Mouse (Mus musculus): Measurements from ENCODE around the gene RPS10-NUDT3. TPM values are rescaled to one million over a fixed set of nuclear protein-coding genes. Genes with fewer than 3 reads are reported as not detected.

RPS10-NUDT3 gene
- polyA plus RNA-seq, 1 experiment from 2014 or later = not detected

DNA sequence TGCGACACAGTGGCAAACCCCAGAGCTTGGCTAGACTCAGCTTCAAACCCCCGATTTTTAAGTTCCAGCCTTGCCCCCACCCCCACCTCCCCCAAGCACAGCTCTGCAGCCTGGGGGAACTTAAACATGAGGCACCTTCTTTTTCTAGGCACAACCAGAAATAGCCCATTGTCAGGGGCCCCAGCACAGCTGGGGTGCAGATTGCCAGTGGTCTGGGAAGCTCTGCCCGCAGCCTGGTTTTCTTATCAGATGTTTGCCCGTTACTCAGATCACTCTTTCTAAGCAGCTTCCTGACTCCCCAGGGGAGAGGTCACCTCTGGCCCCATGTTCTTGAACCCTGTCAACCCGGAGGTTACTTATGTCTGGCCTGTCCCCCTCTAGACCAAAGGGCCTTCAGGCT, 21.4 kb upstream of the RPS10-NUDT3 start:
- no peak for ATAC-seq
- peak overlapping the region; percentile 89 for H3K4me2 ChIP-seq (ENCODE audit: low read length)
- WGBS = 30% methylated on average over 5 of the region's 5 CpGs
- H3K27me3 ChIP-seq (replicated peaks; ENCODE audit: control insufficient read depth, insufficient read depth, low read length) = no peaks in the 10 kb centered on the region
- H3K36me3 ChIP-seq (ENCODE audit: control insufficient read depth, insufficient read depth) = no peaks in the 10 kb centered on the region
- H3K9ac ChIP-seq (replicated peaks; ENCODE audit: low read depth, low read length) = peak overlapping the region; percentile 74
- no peaks in the 10 kb centered on the region for H3K9me3 ChIP-seq (ENCODE audit: control insufficient read depth, low read length)
- H3K4me3 ChIP-seq (replicated peaks; ENCODE audit: low read length) = peak overlapping the region; percentile 65
- H3K4me1 ChIP-seq (replicated peaks; ENCODE audit: control insufficient read depth, insufficient read depth, low read length) = peaks cover 17% of the 10 kb centered on the region
- 0 out of 2 replicates have a peak overlapping the region, but pooled peaks have one; percentile 3 for H3K27ac ChIP-seq (ENCODE audit: low read length)

- no peaks in the 10 kb centered on the region for H3K27me3 ChIP-seq (replicated peaks; ENCODE audit: control insufficient read depth, insufficient read depth, low read length)
- ATAC-seq = peak; percentile 63
- H3K9me3 ChIP-seq (ENCODE audit: control insufficient read depth, low read length) = no peaks in the 10 kb centered on the region
- H3K36me3 ChIP-seq (ENCODE audit: control insufficient read depth, insufficient read depth) = no peaks in the 10 kb centered on the region
- 0 out of 2 replicates have a peak overlapping the region, but pooled peaks have one; percentile 3 for H3K27ac ChIP-seq (ENCODE audit: low read length)
- peak overlapping the region; percentile 65 for H3K4me3 ChIP-seq (replicated peaks; ENCODE audit: low read length)
- WGBS = 4% methylated on average over 14 of the region's 14 CpGs
- H3K4me2 ChIP-seq (ENCODE audit: low read length) = peak overlapping the region; percentile 89
- H3K4me1 ChIP-seq (replicated peaks; ENCODE audit: control insufficient read depth, insufficient read depth, low read length) = peaks cover 17% of the 10 kb centered on the region
- H3K9ac ChIP-seq (replicated peaks; ENCODE audit: low read depth, low read length) = peak overlapping the region; percentile 74
Observed at GRCm38 (mm10) chr17:27656011-27656399, 21.0 kb upstream of the RPS10-NUDT3 start.

DNA sequence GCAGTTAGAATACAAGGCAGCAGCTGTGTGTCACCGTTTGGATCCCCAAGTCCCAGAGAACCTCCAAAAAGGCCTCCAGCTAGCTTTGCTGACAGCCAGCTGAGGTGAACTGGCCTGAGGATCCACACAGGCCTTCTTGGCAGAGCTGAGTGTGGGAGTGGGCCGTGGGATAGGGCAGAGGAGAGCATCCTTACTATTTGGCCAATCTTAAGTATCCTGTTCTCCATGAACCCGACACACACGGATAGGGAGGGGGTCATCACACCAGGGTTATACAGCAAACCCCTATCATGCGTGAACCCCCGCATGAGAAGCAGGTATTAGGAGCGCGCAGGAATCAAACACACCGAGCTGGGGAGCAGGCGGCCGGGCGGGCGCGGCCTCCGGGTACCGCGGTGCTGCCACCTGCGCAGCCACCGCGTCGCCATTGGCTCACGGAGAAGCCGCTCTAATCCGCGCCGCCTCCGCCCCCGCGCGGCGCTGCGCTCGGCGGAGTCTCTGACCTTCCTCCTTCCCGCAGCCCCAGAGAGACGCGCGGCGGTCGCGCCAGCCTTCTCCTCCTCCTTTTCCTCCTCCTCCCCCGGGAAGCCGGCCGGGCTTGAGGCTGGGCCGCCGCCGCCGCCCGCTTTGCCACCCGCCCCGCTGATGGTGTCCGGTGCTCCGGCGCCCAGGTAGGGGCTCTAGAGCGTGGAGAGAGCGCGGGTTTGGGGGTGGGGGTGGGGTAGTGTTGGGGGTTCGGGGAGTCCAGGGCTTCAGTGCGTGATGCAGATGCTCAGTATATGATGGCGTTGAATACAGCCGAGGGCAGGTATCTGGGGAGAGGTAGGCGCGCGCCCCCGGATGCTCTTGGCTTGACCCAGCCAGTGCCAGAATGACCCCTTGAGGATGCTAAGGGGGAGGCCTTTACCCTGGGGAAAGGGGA, 20.3 kb upstream of the RPS10-NUDT3 start, which contains the start of gene Pacsin1:
Pacsin1 (plus strand) TSS at position 421 of the 922 bp plus-strand sequence.
- H3K36me3 ChIP-seq (ENCODE audit: control insufficient read depth, insufficient read depth) = no peaks in the 10 kb centered on the region
- no peaks in the 10 kb centered on the region for H3K9me3 ChIP-seq (ENCODE audit: control insufficient read depth, low read length)
- no peaks in the 10 kb centered on the region for H3K27me3 ChIP-seq (replicated peaks; ENCODE audit: control insufficient read depth, insufficient read depth, low read length)
- peak within 1 kb of the TSS; percentile 22; the same call in 1 of the 2 replicates for H3K27ac ChIP-seq (ENCODE audit: low read length)
- H3K4me1 ChIP-seq (replicated peaks; ENCODE audit: control insufficient read depth, insufficient read depth, low read length) = peaks cover 17% of the 10 kb centered on the region
- WGBS = 1% methylated on average over 63 of the region's 65 CpGs
- H3K9ac ChIP-seq (replicated peaks; ENCODE audit: low read depth, low read length) = peak within 1 kb of the TSS; percentile 74
- ATAC-seq = peak; percentile 88
- peak within 1 kb of the TSS; percentile 65 for H3K4me3 ChIP-seq (replicated peaks; ENCODE audit: low read length)
- H3K4me2 ChIP-seq (ENCODE audit: low read length) = peak within 1 kb of the TSS; percentile 89

GRCm38 (mm10) chr17:27653253-27653959, 18.4 kb upstream of the RPS10-NUDT3 start:
- 83% methylated on average over 10 of the region's 10 CpGs for WGBS
- Histone ChIP-seq H3K9ac (replicated peaks; ENCODE audit: low read depth, low read length) (no peak overlapping the region), H3K36me3 (ENCODE audit: control insufficient read depth, insufficient read depth) (no peaks in the 10 kb centered on the region), H3K4me3 (replicated peaks; ENCODE audit: low read length) (no peak overlapping the region), H3K9me3 (ENCODE audit: control insufficient read depth, low read length) (no peaks in the 10 kb centered on the region), H3K27ac (ENCODE audit: low read length) (no peak overlapping the region), H3K4me2 (ENCODE audit: low read length) (no peak overlapping the region), H3K4me1 (replicated peaks; ENCODE audit: control insufficient read depth, insufficient read depth, low read length) (peaks cover 17% of the 10 kb centered on the region), H3K27me3 (replicated peaks; ENCODE audit: control insufficient read depth, insufficient read depth, low read length) (no peaks in the 10 kb centered on the region)
- no peak for ATAC-seq

DNA sequence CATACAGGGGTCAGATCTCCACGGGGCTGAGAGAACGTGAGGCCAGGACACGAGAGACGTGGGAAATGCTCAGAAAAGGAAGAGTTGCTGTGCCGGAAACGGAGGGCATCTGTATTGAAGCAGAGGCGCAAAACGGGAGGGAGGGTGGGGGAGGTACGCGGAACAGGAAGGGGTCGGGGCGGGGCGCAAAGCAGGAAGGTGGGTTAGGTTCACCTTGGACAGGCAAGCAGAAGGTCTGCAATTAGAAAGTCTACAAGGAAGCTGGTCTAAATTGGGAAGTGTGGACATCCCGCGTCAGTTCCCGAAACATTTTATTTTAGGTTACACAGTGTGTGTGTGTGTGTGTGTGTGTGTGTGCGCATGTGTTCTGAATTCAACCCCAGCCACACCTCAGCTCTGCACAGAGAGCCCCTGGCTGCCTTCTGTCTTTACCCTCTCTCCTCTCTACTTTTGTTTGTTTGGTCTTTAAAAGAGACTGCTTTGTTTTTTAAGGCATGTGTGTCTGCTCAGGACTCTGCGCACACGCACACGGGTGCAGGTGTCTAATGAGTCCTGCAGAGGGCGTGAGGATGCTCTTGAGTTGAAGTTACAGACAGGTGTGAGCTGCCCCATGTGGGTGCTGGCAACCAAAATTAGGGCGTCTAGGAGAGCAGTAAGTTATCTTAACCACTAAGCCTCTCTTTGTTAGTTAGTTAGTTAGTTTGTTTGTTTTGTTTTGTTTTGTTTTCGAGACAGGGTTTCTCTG, 17.2 kb upstream of the RPS10-NUDT3 start:
- Histone ChIP-seq H3K27ac (ENCODE audit: low read length) (no peak overlapping the region), H3K9me3 (ENCODE audit: control insufficient read depth, low read length) (no peaks in the 10 kb centered on the region), H3K4me2 (ENCODE audit: low read length) (no peak overlapping the region), H3K4me1 (replicated peaks; ENCODE audit: control insufficient read depth, insufficient read depth, low read length) (peaks cover 17% of the 10 kb centered on the region), H3K27me3 (replicated peaks; ENCODE audit: control insufficient read depth, insufficient read depth, low read length) (no peaks in the 10 kb centered on the region), H3K36me3 (ENCODE audit: control insufficient read depth, insufficient read depth) (no peaks in the 10 kb centered on the region), H3K9ac (replicated peaks; ENCODE audit: low read depth, low read length) (no peak overlapping the region), H3K4me3 (replicated peaks; ENCODE audit: low read length) (no peak overlapping the region)
- no peak for ATAC-seq
- WGBS = 85% methylated on average over 23 of the region's 23 CpGs

DNA sequence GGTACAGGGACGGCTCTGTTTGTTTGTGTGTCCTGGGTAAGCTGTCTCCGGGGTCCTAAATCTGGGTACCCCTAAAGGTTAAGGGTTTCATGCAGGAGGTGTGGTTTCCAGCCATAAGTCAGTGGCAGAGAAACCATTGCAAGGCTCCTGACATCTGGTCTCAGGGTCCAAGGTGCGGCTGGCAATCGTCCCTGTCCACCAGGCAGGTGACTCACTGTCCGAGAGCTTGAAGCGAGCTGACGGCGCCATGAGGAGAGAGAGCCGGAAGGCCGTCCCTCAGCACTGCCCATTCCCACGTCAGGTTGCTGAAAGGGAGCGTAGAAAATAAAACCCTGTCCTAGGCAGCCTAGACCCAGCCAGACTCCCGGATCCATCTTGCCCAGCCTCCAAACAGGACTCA, 15.6 kb upstream of the RPS10-NUDT3 start:
- H3K9ac ChIP-seq (replicated peaks; ENCODE audit: low read depth, low read length) = no peak overlapping the region
- peaks cover 7% of the 10 kb centered on the region; the same call in 1 of the 2 replicates for H3K4me1 ChIP-seq (replicated peaks; ENCODE audit: control insufficient read depth, insufficient read depth, low read length)
- H3K9me3 ChIP-seq (ENCODE audit: control insufficient read depth, low read length) = no peaks in the 10 kb centered on the region
- no peaks in the 10 kb centered on the region for H3K27me3 ChIP-seq (replicated peaks; ENCODE audit: control insufficient read depth, insufficient read depth, low read length)
- no peak overlapping the region for H3K27ac ChIP-seq (ENCODE audit: low read length)
- no peak overlapping the region for H3K4me2 ChIP-seq (ENCODE audit: low read length)
- no peaks in the 10 kb centered on the region for H3K36me3 ChIP-seq (ENCODE audit: control insufficient read depth, insufficient read depth)
- 81% methylated on average over 13 of the region's 13 CpGs for WGBS
- ATAC-seq = no peak
- no peak overlapping the region for H3K4me3 ChIP-seq (replicated peaks; ENCODE audit: low read length)

- Histone ChIP-seq H3K27me3 (replicated peaks; ENCODE audit: control insufficient read depth, insufficient read depth, low read length) (no peaks in the 10 kb centered on the region), H3K27ac (ENCODE audit: low read length) (no peak overlapping the region), H3K36me3 (ENCODE audit: control insufficient read depth, insufficient read depth) (no peaks in the 10 kb centered on the region), H3K4me3 (replicated peaks; ENCODE audit: low read length) (no peak overlapping the region), H3K9ac (replicated peaks; ENCODE audit: low read depth, low read length) (no peak overlapping the region), H3K9me3 (ENCODE audit: control insufficient read depth, low read length) (no peaks in the 10 kb centered on the region), H3K4me2 (ENCODE audit: low read length) (no peak overlapping the region), H3K4me1 (replicated peaks; ENCODE audit: control insufficient read depth, insufficient read depth, low read length) (peaks cover 3% of the 10 kb centered on the region; the same call in 1 of the 2 replicates)
- no peak for ATAC-seq
- 11% methylated on average over 12 of the region's 12 CpGs for WGBS
Observed at GRCm38 (mm10) chr17:27650160-27650559, 15.1 kb upstream of the RPS10-NUDT3 start.

DNA sequence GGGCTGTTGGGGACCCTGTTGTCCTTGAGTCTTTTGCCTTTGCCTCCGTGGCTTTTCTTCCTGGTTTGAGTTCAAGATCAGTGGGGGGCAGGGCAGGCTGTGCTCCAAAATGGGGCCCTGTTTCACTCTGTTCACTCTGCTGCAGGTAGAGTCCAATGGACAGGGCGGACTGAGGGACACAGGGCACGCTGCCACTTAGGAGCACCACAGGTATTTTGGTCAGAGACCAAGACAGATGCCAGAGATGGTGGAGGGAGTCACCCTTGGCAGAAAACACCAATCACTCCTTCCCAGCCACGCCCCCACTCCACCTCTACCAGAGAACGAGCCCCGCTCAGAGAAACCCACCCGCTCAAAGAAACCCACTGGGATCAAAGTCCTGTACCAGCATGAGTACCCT, 10.8 kb upstream of the RPS10-NUDT3 start:
- no peak for ATAC-seq
- Histone ChIP-seq H3K27me3 (replicated peaks; ENCODE audit: control insufficient read depth, insufficient read depth, low read length) (no peaks in the 10 kb centered on the region), H3K36me3 (ENCODE audit: control insufficient read depth, insufficient read depth) (no peaks in the 10 kb centered on the region), H3K9ac (replicated peaks; ENCODE audit: low read depth, low read length) (no peak overlapping the region), H3K4me3 (replicated peaks; ENCODE audit: low read length) (no peak overlapping the region), H3K27ac (ENCODE audit: low read length) (no peak overlapping the region), H3K4me2 (ENCODE audit: low read length) (no peak overlapping the region), H3K9me3 (ENCODE audit: control insufficient read depth, low read length) (no peaks in the 10 kb centered on the region), H3K4me1 (replicated peaks; ENCODE audit: control insufficient read depth, insufficient read depth, low read length) (peaks cover 11% of the 10 kb centered on the region)
- WGBS = 45% methylated on average over 7 of the region's 7 CpGs

GRCm38 (mm10) chr17:27644572-27644971, 9.6 kb upstream of the RPS10-NUDT3 start:
- WGBS = 39% methylated on average over 2 of the region's 2 CpGs
- Histone ChIP-seq H3K4me2 (ENCODE audit: low read length) (no peak overlapping the region), H3K4me3 (replicated peaks; ENCODE audit: low read length) (no peak overlapping the region), H3K4me1 (replicated peaks; ENCODE audit: control insufficient read depth, insufficient read depth, low read length) (peaks cover 11% of the 10 kb centered on the region), H3K27me3 (replicated peaks; ENCODE audit: control insufficient read depth, insufficient read depth, low read length) (no peaks in the 10 kb centered on the region), H3K9me3 (ENCODE audit: control insufficient read depth, low read length) (no peaks in the 10 kb centered on the region), H3K36me3 (ENCODE audit: control insufficient read depth, insufficient read depth) (no peaks in the 10 kb centered on the region), H3K9ac (replicated peaks; ENCODE audit: low read depth, low read length) (no peak overlapping the region), H3K27ac (ENCODE audit: low read length) (no peak overlapping the region)
- ATAC-seq = no peak

Measured in forebrain, embryonic 16.5 days (tissue).